Mouse (Mus musculus): ENCODE data around the gene Gsta3.

Gene Gsta3

GRCm38 (mm10) chr1:21304174-21304573, 63.8 kb downstream of the Gsta3 start:
- DNase-seq = no peak

DNA sequence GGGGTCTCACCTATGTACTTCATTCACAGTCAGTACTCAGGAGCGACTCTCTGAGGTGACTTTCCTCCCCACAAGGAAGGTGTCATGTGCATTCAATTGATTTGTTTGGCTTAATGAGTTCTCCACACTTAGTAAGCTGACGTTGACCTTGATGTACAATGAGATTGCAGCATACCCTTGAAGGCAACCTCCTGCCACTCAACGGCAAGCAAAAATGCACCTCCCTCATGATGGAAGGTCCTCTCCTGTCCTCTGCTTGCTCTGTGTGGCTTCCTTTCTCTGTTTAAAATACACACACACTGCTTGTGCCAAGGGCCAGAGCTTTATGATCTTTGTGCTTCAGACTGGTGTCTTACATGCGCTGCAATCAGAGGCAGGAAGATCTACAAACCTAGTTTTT, 64.3 kb downstream of the Gsta3 start:
- DNase-seq = no peak

DNA sequence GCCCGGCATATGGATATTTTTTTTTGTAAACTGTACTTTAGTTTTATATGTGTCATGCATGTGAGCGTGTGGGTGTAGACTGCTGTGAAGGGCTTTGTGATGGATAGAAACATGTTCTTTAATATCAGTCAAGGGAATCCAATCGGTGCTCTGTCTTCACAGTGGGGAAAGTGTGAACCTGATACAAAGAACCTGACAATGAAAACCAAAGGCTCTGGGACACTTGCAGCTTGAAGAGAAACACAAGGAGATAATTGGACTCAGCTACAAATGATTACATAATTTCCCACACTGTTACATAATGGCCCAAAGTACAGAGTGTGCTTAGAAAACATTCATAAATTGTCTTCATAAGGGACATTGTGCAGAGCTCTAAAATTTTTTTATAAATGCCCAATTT, 65.1 kb downstream of the Gsta3 start:
- no peak for DNase-seq

- no peak for DNase-seq
Measured at GRCm38 (mm10) chr1:21314336-21314735, 73.9 kb downstream of the Gsta3 start.
